Mouse (Mus musculus) liver, adult (tissue): ENCODE measurements around the gene Olfr1262.

Experiments
- GATA4 ChIP-seq: IDR thresholded peaks from 2 replicates; pipeline ENCODE4 v1.6.1; 2014; ENCODE audit warnings: mild to moderate bottlenecking, low read length; ENCODE audit not compliant: insufficient replicate concordance

Olfr1262 gene

GRCm38 (mm10) chr2:89999845-90000244 is at the start of gene Olfr1262:
Olfr1262 (plus strand) TSS chr2:90000145.
- TF ChIP-seq GATA4, result no peak

- TF ChIP-seq GATA4, result no peak
Observed at GRCm38 (mm10) chr2:89974184-89974583, 25.8 kb upstream of the Olfr1262 start, which contains the start of gene Olfr1260. Olfr1260 (plus strand) TSS chr2:89974340.

DNA sequence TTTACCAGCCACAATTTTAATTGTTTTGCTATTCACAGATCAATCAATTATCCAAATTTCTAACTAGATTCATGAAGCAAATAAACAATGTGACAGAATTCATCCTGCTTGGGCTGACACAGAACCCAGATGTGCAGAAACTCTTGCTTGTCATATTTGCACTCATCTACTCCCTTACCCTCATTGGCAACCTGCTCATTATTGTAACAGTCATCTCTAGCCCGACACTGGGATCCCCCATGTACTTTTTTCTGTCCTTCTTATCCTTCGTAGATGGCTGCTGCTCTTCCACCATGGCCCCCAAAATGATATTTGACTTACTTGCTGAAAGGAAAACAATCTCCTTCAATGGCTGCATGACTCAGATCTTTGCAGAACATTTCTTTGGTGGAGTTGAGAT is 22.2 kb upstream of the Olfr1262 start:
- TF ChIP-seq GATA4, result no peak

DNA sequence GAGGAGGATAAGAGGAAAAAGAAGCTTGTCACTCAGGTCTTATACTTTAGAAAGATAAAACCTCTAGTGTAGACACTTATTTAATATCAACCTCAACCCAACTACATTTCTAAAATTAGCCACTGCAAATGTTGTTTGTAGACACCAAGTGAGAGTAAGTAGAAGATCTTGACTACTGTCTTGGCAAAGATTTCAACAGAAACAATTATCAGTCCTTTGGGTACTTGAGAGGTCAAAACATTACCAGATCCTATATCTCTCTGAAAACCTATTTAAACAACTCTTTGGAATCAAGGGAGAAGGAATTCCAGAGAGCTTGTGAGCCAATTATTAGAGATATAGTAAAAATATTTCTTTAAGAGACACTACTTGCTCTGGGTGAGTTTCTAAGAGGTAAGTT is 9.0 kb upstream of the Olfr1262 start, which contains the start of gene Olfr1261:
TSS of gene Olfr1261 (plus strand) at position 301 of the 400 bp plus-strand sequence.
- TF ChIP-seq GATA4, result no peak

DNA sequence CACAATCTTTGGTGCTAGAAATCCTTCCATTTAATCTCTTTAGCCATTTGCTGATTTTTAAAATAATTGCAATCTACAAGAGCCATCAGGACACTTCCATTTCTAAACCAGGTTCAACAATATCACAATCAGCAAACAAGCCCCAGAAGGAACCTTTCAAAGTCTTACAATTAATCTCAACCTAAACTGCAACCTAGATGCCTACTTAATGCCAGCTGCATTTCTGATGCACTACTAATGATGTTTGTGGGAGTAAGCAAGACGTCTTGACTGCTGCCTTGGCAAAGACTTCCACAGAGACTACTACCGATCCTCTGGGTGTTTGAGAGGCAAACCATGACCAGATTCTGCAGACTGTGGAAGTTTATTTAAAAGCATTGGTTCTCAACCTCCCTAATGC is 11.9 kb downstream of the Olfr1262 start, which contains the start of gene Olfr1263:
TSS of gene Olfr1263 (plus strand) at position 301 of the 400 bp plus-strand sequence.
- TF ChIP-seq GATA4, result no peak

- no peak for TF ChIP-seq GATA4
Observed at GRCm38 (mm10) chr2:90025477-90025876, 25.5 kb downstream of the Olfr1262 start, which contains the start of gene Olfr1264. Olfr1264 (minus strand) TSS chr2:90025577.

DNA sequence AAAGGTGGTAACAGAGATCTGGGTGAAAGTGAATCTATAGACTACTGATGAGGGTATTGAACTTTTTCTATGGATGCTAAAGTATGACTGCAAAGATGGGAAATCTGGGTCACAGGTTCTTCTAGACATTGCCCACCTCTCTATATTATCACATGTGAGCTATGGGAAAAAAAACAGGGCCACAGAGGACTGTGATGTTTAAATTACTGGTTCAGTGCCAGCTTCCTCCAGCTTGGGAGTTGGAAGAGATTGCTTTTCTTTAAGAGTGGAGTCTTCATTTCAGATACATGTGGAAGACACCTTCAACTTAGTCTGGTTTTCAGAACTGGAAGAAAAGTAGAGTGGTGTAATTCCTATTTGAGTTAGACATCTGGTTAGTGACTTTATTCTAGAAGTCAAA is 35.1 kb downstream of the Olfr1262 start, which contains the start of gene Olfr1265:
TSS of gene Olfr1265 (plus strand) at position 301 of the 400 bp plus-strand sequence.
- no peak for TF ChIP-seq GATA4
